Mouse (Mus musculus) embryo, embryonic 11.5 days (tissue): Measurements from ENCODE around the gene Vmn1r176.
"Not testable (repeated sequence)": the region's sequence is repeated elsewhere in the genome, so short reads cannot be mapped to it uniquely, and the experiment has no call there.

ENCODE experiments used
- DNase-seq: peaks from one replicate; pipeline ENCODE4 v3.0.0-alpha.2; 2012; ENCODE audit warnings: low read depth, low spot score

Vmn1r176 gene

DNA sequence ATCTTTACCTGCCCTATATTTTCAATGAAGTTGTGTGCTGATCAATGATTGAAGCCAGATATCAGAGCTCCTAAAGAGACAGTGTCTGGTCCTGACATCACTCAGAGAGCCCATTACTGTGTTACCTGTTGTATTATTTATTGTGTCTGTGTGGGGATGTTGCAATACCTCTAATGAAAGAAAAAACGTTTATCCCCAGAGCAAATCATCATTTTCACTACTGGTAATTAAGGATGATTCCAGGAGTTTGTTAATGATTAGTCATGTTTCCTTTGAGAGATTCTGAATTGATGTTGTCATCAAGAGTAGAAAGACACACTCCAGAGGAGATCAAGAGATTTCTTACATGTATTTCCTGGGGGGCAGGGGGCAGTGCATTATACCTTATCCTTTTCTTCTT, at the start of gene Vmn1r176:
Gene Vmn1r176, minus strand, starts transcription at position 101 of the 400 bp plus-strand sequence.
- DNase-seq: not testable (repeated sequence)

DNA sequence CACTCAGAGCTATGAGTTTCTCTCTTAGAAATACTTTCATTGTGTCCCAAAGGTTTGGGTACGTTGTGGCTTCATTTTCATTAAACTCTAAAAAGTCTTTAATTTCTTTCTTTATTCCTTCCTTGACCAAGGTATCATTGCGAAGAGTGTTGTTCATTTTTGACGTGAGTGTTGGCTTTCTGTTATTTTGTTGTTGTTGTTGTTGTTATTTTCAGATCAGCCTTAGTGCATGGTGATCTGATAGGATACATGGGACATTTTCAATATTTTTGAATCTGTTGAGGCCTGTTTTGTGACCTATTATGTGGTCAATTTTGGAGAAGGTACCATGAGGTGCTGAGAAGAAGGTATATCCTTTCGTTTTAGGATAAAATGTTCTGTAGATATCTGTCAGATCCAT, 39.7 kb upstream of the Vmn1r176 start:
- DNase-seq: not testable (repeated sequence)

DNA sequence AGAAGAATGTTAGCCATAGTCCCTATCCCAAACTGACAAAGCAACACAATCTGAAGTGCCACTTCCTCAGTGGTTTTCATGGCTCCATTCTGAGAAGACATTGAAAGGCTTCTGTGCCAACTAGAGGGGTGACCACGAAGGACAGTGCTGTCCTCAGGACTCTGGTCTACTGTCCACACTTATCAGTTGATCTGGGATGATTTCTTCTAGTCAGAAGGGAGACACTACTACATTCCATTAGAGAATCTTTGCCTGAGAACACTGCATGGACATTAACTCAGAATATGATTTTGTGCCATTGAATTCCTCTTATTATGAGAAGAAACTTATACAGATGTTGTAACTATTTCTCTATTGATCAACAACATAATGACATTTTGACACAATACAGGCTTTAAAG, 29.2 kb upstream of the Vmn1r176 start, which contains the start of gene Vmn1r177:
Gene Vmn1r177, minus strand, starts transcription at position 101 of the 400 bp plus-strand sequence.
- DNase-seq: not testable (repeated sequence)

DNA sequence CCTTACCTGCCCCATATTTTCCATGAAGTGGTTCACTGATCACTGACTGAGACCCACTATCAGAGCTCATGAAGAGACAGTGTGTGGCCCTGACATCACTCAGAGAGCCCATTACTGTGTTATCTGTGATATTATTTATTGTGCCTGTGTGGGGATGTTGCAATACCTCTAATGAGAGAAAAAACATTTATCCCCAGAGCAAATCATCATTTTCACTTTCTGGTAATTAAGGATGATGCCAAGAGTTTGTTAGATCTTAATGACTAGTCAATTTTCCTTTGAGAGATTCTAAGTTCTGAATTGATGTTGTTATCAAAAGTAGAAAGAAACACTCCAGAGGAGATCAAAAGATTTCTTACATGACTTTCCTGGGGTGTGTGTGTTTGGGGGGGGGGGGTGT, 26.6 kb downstream of the Vmn1r176 start, which contains the start of gene Vmn1r175:
Gene Vmn1r175, minus strand, starts transcription at position 101 of the 400 bp plus-strand sequence.
- not testable (repeated sequence) for DNase-seq

DNA sequence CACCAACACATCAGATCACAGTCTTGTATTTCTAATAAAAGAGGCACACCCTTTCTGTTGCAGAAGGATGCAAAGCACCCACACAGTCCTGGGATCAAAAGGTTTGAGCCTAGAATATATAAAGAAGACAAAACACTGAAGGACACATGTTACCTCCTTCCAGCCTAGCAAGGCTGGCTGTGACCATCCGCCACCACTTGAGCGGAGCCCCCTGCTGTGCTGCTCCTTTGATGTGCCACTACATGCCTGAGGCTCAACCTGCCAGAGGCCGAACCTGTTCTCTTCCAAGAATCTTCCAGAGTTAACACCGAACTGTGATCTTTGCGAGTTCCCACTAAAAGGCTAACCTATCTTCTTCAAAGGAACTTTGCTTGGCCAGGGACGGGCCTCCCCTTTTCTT, 52.6 kb downstream of the Vmn1r176 start:
- no peak for DNase-seq
